Mouse (Mus musculus): Measurements from ENCODE around the gene Zhx3. TPM values are rescaled to one million over a fixed set of nuclear protein-coding genes. Genes with fewer than 3 reads are reported as not detected.
A peak's percentile ranks its signal among the peaks of the same experiment; 100 is the strongest.

Gene Zhx3
- polyA plus RNA-seq, 1 experiment from 2014 or later = 8.1 TPM

DNA sequence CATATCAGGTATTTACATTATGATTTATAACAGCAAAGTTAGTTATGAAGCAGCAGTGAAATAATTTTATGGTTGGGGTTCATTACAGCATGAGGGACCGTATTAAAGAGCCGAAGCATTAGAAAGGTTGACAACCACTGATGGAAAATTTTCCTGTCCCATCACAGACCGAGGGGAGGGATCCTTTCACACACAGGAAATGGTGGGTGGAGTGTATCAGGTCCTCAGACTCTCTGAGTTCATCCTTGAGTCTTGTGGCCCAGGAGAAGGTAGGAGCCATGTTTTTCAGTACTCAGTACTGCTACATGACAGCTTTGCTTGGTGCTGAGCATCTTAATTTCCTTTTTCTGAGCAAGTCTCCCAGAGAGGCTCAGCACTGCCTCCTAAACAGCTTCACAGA lies 109.0 kb downstream of the Zhx3 start:
- no peak for ATAC-seq (replicated peaks; ENCODE audit: insufficient number of reproducible peaks, low FRiP score, low TSS enrichment, low read depth)

DNA sequence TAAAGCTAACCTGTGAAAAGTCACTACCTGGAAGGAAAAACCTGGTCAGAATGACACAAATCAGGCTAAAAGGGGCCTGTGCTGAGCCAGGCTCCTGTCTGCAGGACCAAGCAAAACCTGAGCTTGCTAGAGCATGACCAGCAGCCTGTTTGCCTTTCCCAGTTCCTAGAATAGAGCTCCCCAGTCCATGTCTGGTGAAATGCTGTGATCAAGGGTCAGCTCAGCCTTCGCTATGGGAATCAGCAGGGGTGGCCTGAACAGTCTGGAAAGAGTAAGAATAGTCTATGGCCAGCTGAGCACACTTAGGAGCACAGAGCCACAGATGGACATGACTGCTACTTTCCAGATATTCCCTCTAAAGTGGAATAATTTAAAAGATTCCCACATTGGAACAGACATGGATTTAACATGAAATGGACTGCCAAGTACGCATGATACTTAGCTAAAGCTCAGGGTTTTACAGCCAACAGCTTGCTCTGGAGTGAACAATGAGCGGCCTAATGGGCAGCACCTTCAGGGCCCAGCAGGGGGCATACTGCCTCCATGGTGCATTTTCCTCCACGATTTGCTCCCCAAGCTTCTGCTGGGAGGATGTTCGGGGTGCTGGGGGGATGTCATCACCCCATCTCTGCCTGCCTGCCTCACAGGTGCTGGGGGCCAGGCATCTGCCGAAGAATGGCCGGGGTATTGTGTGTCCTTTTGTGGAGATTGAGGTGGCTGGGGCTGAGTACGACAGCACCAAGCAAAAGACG lies 112.2 kb downstream of the Zhx3 start:
- H3K27me3 ChIP-seq (ENCODE audit: control insufficient read depth, insufficient read depth, low read length) = no peaks in the 10 kb centered on the region
- no peaks in the 10 kb centered on the region for H3K9me3 ChIP-seq (replicated peaks; ENCODE audit: control insufficient read depth, low read length)
- no peak overlapping the region for H3K27ac ChIP-seq (replicated peaks; ENCODE audit: low read depth, low read length)
- no peak overlapping the region for H3K4me3 ChIP-seq (ENCODE audit: low read depth, low read length)
- no peak for ATAC-seq (replicated peaks; ENCODE audit: insufficient number of reproducible peaks, low FRiP score, low TSS enrichment, low read depth)
- no peaks in the 10 kb centered on the region for H3K4me1 ChIP-seq (ENCODE audit: control insufficient read depth, insufficient read depth, low read length)
- H3K36me3 ChIP-seq (replicated peaks; ENCODE audit: control insufficient read depth, insufficient read depth, low read depth, low read length) = peaks cover 15% of the 10 kb centered on the region
- DNase-seq (ENCODE audit: low spot score) = peak; percentile 10
- H3K9ac ChIP-seq (replicated peaks; ENCODE audit: low read length) = no peak overlapping the region
- no peak overlapping the region for H3K4me2 ChIP-seq (ENCODE audit: low read depth, low read length)
- 87% methylated on average over 9 of the region's 9 CpGs for WGBS

More for the DNA sequence above, 109.0 kb downstream of the Zhx3 start:
- Histone ChIP-seq H3K9me3 (replicated peaks; ENCODE audit: control insufficient read depth, low read length) (no peaks in the 10 kb centered on the region), H3K9ac (replicated peaks; ENCODE audit: low read length) (no peak overlapping the region), H3K4me2 (ENCODE audit: low read depth, low read length) (no peak overlapping the region), H3K36me3 (replicated peaks; ENCODE audit: control insufficient read depth, insufficient read depth, low read depth, low read length) (peaks cover 8% of the 10 kb centered on the region), H3K4me1 (ENCODE audit: control insufficient read depth, insufficient read depth, low read length) (no peaks in the 10 kb centered on the region), H3K27me3 (ENCODE audit: control insufficient read depth, insufficient read depth, low read length) (no peaks in the 10 kb centered on the region), H3K27ac (replicated peaks; ENCODE audit: low read depth, low read length) (no peak overlapping the region), H3K4me3 (ENCODE audit: low read depth, low read length) (no peak overlapping the region)
- WGBS = 85% methylated on average over 3 of the region's 3 CpGs
- DNase-seq (ENCODE audit: low spot score) = no peak

DNA sequence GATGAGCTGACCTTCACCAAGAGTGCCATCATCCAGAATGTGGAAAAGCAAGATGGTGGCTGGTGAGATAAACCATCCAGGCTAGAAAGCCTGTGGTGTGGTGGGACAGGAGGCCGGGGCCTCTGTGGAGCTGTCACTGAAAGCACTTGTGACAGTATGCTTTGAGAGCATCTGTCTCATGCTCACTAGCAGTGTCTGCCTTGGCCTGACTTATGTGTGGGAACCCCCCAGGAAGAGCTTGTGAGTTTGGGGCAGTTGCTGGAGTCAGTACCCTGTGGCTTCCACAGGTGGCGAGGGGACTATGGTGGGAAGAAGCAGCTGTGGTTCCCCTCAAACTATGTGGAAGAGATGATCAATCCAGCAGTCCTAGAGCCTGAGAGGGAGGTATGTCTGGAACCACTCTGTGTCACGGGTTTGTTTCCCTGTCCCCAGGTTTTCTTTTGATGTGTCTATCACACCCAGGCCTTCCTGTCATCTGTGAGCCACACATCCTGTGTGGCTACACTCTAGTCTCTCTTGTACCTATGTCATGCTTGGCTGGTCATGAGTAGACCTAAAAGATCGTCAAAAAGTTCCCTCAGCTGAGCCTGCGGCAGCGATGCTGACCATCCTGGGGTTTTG lies 116.1 kb downstream of the Zhx3 start:
- ATAC-seq (replicated peaks; ENCODE audit: insufficient number of reproducible peaks, low FRiP score, low TSS enrichment, low read depth) = no peak
- H3K4me1 ChIP-seq (ENCODE audit: control insufficient read depth, insufficient read depth, low read length) = no peaks in the 10 kb centered on the region

DNA sequence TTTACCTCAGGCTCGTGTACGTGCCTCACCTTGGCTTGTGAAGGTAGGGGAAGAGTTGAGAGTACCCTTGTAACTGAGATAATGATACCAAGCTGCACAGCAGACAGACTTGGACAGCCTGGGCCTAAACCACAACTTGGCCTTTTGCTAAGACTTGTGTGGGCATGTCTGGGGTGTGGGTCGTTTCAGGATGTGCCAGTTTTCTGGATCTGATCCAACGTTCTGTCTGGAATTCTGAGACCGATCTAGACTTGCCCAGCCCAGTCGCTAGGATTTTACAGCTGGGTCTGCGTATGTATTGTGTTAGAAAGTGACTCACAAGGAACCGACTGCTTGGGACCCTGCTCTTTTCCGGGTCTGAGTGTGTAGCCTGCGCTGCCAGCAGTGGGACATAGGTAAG lies 125.7 kb downstream of the Zhx3 start:
- Histone ChIP-seq H3K4me1 (ENCODE audit: control insufficient read depth, insufficient read depth, low read length) (no peaks in the 10 kb centered on the region), H3K4me2 (ENCODE audit: low read depth, low read length) (no peak overlapping the region), H3K9me3 (replicated peaks; ENCODE audit: control insufficient read depth, low read length) (no peaks in the 10 kb centered on the region), H3K36me3 (replicated peaks; ENCODE audit: control insufficient read depth, insufficient read depth, low read depth, low read length) (peaks cover 25% of the 10 kb centered on the region), H3K27me3 (ENCODE audit: control insufficient read depth, insufficient read depth, low read length) (no peaks in the 10 kb centered on the region), H3K4me3 (ENCODE audit: low read depth, low read length) (no peak overlapping the region), H3K27ac (replicated peaks; ENCODE audit: low read depth, low read length) (no peak overlapping the region), H3K9ac (replicated peaks; ENCODE audit: low read length) (no peak overlapping the region)
- DNase-seq (ENCODE audit: low spot score) (no peak), ATAC-seq (replicated peaks; ENCODE audit: insufficient number of reproducible peaks, low FRiP score, low TSS enrichment, low read depth) (no peak)
- WGBS = 95% methylated on average over 10 of the region's 10 CpGs

More for the DNA sequence above, 116.1 kb downstream of the Zhx3 start:
- Histone ChIP-seq H3K27me3 (ENCODE audit: control insufficient read depth, insufficient read depth, low read length) (no peaks in the 10 kb centered on the region), H3K9ac (replicated peaks; ENCODE audit: low read length) (no peak overlapping the region), H3K9me3 (replicated peaks; ENCODE audit: control insufficient read depth, low read length) (no peaks in the 10 kb centered on the region), H3K36me3 (replicated peaks; ENCODE audit: control insufficient read depth, insufficient read depth, low read depth, low read length) (peaks cover 33% of the 10 kb centered on the region), H3K27ac (replicated peaks; ENCODE audit: low read depth, low read length) (no peak overlapping the region), H3K4me3 (ENCODE audit: low read depth, low read length) (no peak overlapping the region), H3K4me2 (ENCODE audit: low read depth, low read length) (no peak overlapping the region)
- WGBS = 83% methylated on average over 6 of the region's 6 CpGs
- DNase-seq (ENCODE audit: low spot score) = no peak

DNA sequence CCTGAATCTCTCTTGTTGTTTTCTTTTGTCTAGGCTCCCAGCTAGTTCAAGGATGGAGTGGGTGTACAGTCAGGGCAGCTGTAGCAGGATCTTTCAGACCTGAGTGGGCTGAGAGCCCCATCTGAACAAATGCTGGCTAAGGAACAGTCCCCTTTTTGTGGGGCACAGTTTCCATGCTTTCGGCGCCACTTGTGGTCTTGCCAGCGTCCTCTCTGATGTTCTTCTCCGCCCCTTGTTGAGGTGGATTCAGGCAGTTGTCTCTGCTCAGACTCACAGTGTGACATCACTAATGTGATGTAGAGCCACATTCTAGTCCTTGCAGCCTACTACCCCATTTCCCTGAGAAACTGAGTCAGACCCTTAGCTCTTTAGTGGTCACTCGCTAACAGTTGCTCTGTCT lies 126.2 kb downstream of the Zhx3 start:
- ATAC-seq (replicated peaks; ENCODE audit: insufficient number of reproducible peaks, low FRiP score, low TSS enrichment, low read depth) (no peak), DNase-seq (ENCODE audit: low spot score) (no peak)
- Histone ChIP-seq H3K4me3 (ENCODE audit: low read depth, low read length) (no peak overlapping the region), H3K27ac (replicated peaks; ENCODE audit: low read depth, low read length) (no peak overlapping the region), H3K36me3 (replicated peaks; ENCODE audit: control insufficient read depth, insufficient read depth, low read depth, low read length) (peaks cover 20% of the 10 kb centered on the region), H3K9ac (replicated peaks; ENCODE audit: low read length) (no peak overlapping the region), H3K4me2 (ENCODE audit: low read depth, low read length) (no peak overlapping the region), H3K4me1 (ENCODE audit: control insufficient read depth, insufficient read depth, low read length) (no peaks in the 10 kb centered on the region), H3K9me3 (replicated peaks; ENCODE audit: control insufficient read depth, low read length) (no peaks in the 10 kb centered on the region), H3K27me3 (ENCODE audit: control insufficient read depth, insufficient read depth, low read length) (no peaks in the 10 kb centered on the region)
- 95% methylated on average over 5 of the region's 5 CpGs for WGBS

DNA sequence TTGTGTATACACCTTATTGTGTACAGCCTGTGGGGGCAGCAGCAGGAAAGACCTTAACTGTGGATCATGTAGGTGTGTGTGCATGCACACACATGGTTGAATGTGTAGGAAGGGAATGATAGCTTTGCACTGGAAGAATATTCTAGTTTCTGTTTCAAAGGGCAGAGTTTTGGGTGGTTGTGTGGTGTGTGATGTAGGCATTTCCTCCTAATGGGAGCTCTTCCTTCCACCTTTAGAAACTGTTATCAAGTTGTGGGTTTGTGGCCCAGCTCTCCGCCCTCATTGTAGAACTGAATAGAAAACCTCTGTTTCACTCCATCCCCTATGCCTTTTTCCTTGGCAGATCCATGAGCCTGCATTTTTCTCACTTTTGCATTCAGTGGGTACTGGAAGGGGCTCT lies 127.3 kb downstream of the Zhx3 start:
- Histone ChIP-seq H3K27me3 (ENCODE audit: control insufficient read depth, insufficient read depth, low read length) (no peaks in the 10 kb centered on the region), H3K9ac (replicated peaks; ENCODE audit: low read length) (no peak overlapping the region), H3K4me2 (ENCODE audit: low read depth, low read length) (no peak overlapping the region), H3K27ac (replicated peaks; ENCODE audit: low read depth, low read length) (no peak overlapping the region), H3K4me1 (ENCODE audit: control insufficient read depth, insufficient read depth, low read length) (no peaks in the 10 kb centered on the region), H3K9me3 (replicated peaks; ENCODE audit: control insufficient read depth, low read length) (no peaks in the 10 kb centered on the region), H3K36me3 (replicated peaks; ENCODE audit: control insufficient read depth, insufficient read depth, low read depth, low read length) (peaks cover 17% of the 10 kb centered on the region), H3K4me3 (ENCODE audit: low read depth, low read length) (no peak overlapping the region)
- ATAC-seq (replicated peaks; ENCODE audit: insufficient number of reproducible peaks, low FRiP score, low TSS enrichment, low read depth) (no peak), DNase-seq (ENCODE audit: low spot score) (no peak)
- 76% methylated on average over 1 of the region's 1 CpGs for WGBS

DNA sequence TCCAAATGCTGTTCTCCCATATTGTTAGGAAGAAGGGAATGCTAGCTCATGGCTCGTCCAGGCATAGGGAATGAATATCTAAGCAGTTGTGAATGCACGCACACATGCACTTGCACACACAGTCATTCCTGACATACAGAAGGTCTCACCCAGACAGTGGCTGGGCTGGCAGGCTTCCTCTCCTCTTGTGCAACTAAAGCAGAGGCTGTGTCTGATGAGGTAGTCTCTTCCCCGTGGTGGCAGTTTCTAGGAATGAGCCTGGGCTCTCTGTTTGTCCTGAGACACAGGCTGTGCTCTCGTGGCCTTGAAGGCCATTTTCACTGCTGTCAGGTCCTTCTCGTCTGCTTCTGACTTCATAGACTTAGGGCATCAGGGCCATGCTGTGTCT lies 128.0 kb downstream of the Zhx3 start:
- no peak overlapping the region for H3K4me2 ChIP-seq (ENCODE audit: low read depth, low read length)
- no peaks in the 10 kb centered on the region for H3K4me1 ChIP-seq (ENCODE audit: control insufficient read depth, insufficient read depth, low read length)
- H3K4me3 ChIP-seq (ENCODE audit: low read depth, low read length) = no peak overlapping the region
- 88% methylated on average over 5 of the region's 5 CpGs for WGBS
- no peaks in the 10 kb centered on the region for H3K27me3 ChIP-seq (ENCODE audit: control insufficient read depth, insufficient read depth, low read length)
- no peak overlapping the region for H3K27ac ChIP-seq (replicated peaks; ENCODE audit: low read depth, low read length)
- H3K9me3 ChIP-seq (replicated peaks; ENCODE audit: control insufficient read depth, low read length) = no peaks in the 10 kb centered on the region
- DNase-seq (ENCODE audit: low spot score) (no peak), ATAC-seq (replicated peaks; ENCODE audit: insufficient number of reproducible peaks, low FRiP score, low TSS enrichment, low read depth) (no peak)
- H3K36me3 ChIP-seq (replicated peaks; ENCODE audit: control insufficient read depth, insufficient read depth, low read depth, low read length) = peaks cover 17% of the 10 kb centered on the region
- H3K9ac ChIP-seq (replicated peaks; ENCODE audit: low read length) = no peak overlapping the region

DNA sequence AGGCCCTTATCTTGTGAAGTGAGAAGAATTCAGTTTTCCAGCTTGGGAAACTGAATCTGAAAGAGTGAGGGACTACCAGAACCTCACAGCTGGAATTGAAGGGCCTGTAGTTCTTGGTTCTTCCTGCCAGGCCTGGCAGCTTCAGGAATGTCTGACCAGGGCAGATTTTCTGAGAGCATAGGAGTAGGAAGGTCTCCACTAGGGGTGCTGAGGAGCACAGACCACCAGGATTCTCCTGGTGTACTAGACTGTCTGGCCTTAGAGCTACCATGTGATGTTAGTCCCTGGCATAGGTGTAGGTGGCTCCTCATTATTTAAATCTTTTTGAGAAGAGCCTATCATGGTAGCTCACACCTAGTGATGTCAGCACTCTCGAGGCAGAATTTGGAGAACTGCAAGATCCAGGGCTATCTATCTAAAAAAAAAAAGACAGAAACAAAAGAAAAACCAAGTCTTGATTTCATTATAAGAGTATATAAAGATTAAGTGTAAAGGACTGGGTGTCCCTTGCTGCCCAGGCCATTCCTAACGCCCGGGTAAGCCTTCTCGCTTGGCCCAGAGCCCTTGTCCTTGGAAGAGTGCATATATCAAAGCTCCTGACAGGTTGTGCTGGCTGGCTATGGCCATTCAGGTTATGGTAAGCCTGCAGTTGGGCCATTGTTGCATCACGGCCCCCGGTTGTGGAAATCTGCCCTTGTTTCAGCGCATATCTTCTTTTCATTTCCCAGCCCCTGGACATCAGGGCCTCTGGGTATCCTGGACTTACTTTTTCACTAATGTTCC lies 128.6 kb downstream of the Zhx3 start:
- H3K36me3 ChIP-seq (replicated peaks; ENCODE audit: control insufficient read depth, insufficient read depth, low read depth, low read length) = peaks cover 17% of the 10 kb centered on the region

More for the DNA sequence above, 128.6 kb downstream of the Zhx3 start:
- Histone ChIP-seq H3K4me2 (ENCODE audit: low read depth, low read length) (no peak overlapping the region), H3K4me1 (ENCODE audit: control insufficient read depth, insufficient read depth, low read length) (no peaks in the 10 kb centered on the region), H3K4me3 (ENCODE audit: low read depth, low read length) (no peak overlapping the region), H3K9me3 (replicated peaks; ENCODE audit: control insufficient read depth, low read length) (no peaks in the 10 kb centered on the region), H3K9ac (replicated peaks; ENCODE audit: low read length) (no peak overlapping the region), H3K27me3 (ENCODE audit: control insufficient read depth, insufficient read depth, low read length) (no peaks in the 10 kb centered on the region), H3K27ac (replicated peaks; ENCODE audit: low read depth, low read length) (no peak overlapping the region)
- WGBS = 93% methylated on average over 7 of the region's 7 CpGs
- DNase-seq (ENCODE audit: low spot score) (peak; percentile 46), ATAC-seq (replicated peaks; ENCODE audit: insufficient number of reproducible peaks, low FRiP score, low TSS enrichment, low read depth) (no peak)

All from embryonic facial prominence, embryonic 11.5 days (tissue).